8 mouse cellular contexts compared by ENCODE assay signal in the genomic region with DNA sequence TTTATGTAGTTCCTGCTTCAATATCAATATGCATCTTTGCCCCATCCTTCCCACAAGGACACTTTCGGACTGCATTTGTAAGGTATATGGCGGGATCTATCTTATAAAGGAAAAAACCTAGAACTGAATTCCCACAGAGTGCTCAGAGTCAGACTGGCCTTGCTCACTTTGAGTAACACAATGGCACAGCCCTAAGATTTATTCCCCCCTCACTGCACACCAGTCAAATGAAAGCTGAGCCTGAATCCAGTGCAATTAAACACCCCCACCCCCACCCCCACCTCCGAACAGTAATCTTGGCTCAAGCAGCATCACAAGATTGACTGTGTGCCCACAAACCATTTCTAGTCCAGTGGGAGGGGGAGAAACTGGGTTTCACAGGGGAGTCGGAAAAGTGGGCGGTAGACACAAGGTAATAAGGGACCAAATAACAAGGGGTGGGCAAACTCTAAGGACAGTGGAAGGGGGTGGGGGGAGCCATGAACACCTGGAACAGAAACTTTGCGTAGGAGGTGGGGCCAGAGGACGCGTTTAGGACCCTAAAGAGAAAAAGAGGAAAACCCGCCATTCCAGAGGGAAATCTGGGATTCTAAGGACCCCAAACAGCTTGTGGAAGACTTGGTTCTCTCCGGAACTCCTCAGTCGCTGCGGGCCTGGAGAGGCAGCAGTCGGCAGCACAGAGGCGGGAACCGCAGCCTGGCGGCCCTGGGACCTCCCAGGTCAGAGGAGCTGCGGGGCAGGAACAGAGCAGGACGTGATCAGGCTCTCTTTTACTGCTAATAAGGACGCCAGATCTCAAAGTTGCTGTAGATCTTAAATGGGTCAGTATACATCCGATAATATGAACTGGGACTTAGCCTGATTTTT. TPM values are rescaled to one million over a fixed set of nuclear protein-coding genes. Genes with fewer than 3 reads are reported as not detected.
A peak's percentile ranks its signal among the peaks of the same experiment; 100 is the strongest.
DNase-seq lines count a peak whose midpoint lies in the region; ATAC-seq and TF ChIP-seq lines count a peak whose summit lies in the region.

No protein-coding gene starts in this region.

- no peaks in the 10 kb centered on the region for H3K27me3 ChIP-seq in hindbrain, embryonic 12.5 days
- H3K27me3 ChIP-seq in liver, adult 2 months (ENCODE audit: control insufficient read depth, insufficient read depth, low read length): no peaks in the 10 kb centered on the region
- H3K27me3 ChIP-seq in neural tube, embryonic 14.5 days (ENCODE audit: control insufficient read depth, insufficient read depth, low read length): no peaks in the 10 kb centered on the region

- no peak overlapping the region for H3K9ac ChIP-seq in hindbrain, embryonic 12.5 days
- peak overlapping the region; percentile 28; the same call in 1 of the 2 replicates for H3K9ac ChIP-seq in liver, adult 2 months (ENCODE audit: low read depth, low read length)
- H3K9ac ChIP-seq in neural tube, embryonic 14.5 days (replicated peaks; ENCODE audit: low read depth, low read length): no peak overlapping the region; the same call in 1 of the 2 replicates

- no peaks in the 10 kb centered on the region for H3K9me3 ChIP-seq in hindbrain, embryonic 12.5 days (replicated peaks)
- no peaks in the 10 kb centered on the region for H3K9me3 ChIP-seq in neural tube, embryonic 14.5 days (ENCODE audit: control insufficient read depth, low read length)

- no peak overlapping the region for H3K27ac ChIP-seq in hindbrain, embryonic 12.5 days
- no peak overlapping the region for H3K27ac ChIP-seq in liver, adult 2 months (replicated peaks; ENCODE audit: insufficient read depth, low read depth, low read length)
- no peak overlapping the region for H3K27ac ChIP-seq in neural tube, embryonic 14.5 days (ENCODE audit: low read depth, low read length)

- no peaks in the 10 kb centered on the region for H3K36me3 ChIP-seq in hindbrain, embryonic 12.5 days
- no peaks in the 10 kb centered on the region for H3K36me3 ChIP-seq in liver, adult 2 months (ENCODE audit: control insufficient read depth, insufficient read depth, low read length)
- H3K36me3 ChIP-seq in neural tube, embryonic 14.5 days (ENCODE audit: control insufficient read depth, insufficient read depth, low read length): no peaks in the 10 kb centered on the region

- peaks cover 6% of the 10 kb centered on the region; the same call in 1 of the 2 replicates for H3K4me1 ChIP-seq in hindbrain, embryonic 12.5 days
- H3K4me1 ChIP-seq in liver, adult 2 months (ENCODE audit: control insufficient read depth, insufficient read depth, low read length): no peaks in the 10 kb centered on the region; the same call in 1 of the 2 replicates
- 0 out of 2 replicates have a peak, but pooled peaks cover 6% of the 10 kb centered on the region for H3K4me1 ChIP-seq in neural tube, embryonic 14.5 days (ENCODE audit: control insufficient read depth, insufficient read depth, low read length)

- no peaks in the 10 kb centered on the region for H3K79me2 ChIP-seq in liver, adult 2 months (ENCODE audit: control insufficient read depth, insufficient read depth, low read length)

- peak overlapping the region; percentile 33 for H3K4me3 ChIP-seq in hindbrain, embryonic 12.5 days
- peak overlapping the region; percentile 34 for H3K4me3 ChIP-seq in liver, adult 2 months (ENCODE audit: insufficient read depth, low read depth, low read length)
- H3K4me3 ChIP-seq in neural tube, embryonic 14.5 days (ENCODE audit: low read depth, low read length): peak overlapping the region; percentile 21

- TF ChIP-seq CTCF in liver, adult 2 months (IDR thresholded peaks at IDR 0.05; ENCODE audit: low read depth, low read length): no peak

- H3K4me2 ChIP-seq in hindbrain, embryonic 12.5 days (replicated peaks): peak overlapping the region; percentile 59
- peak overlapping the region; percentile 58 for H3K4me2 ChIP-seq in neural tube, embryonic 14.5 days (ENCODE audit: low read depth, low read length)

- ATAC-seq in hindbrain, embryonic 12.5 days (ENCODE audit: low FRiP score): peak; percentile 46; the same call in 1 of the 2 replicates
- ATAC-seq in neural tube, embryonic 14.5 days (ENCODE audit: low read depth): peak; percentile 70; the same call in 1 of the 2 replicates

- peak; percentile 49 for DNase-seq in heart, adult 11 months
- no peak for DNase-seq in heart, postnatal 25 days (ENCODE audit: low spot score)
- peak; percentile 53 for DNase-seq in embryo, embryonic 11 days
- DNase-seq in liver, adult 2 months (ENCODE audit: extremely low read depth, low read depth, low spot score): peak; percentile 29
- DNase-seq in frontal cortex, postnatal 14 days (ENCODE audit: low spot score in 2 of 2): no peak
- no peak for DNase-seq in urinary bladder, adult 2 months (ENCODE audit: low spot score)

- TF ChIP-seq POLR2A in liver, adult 2 months (IDR thresholded peaks at IDR 0.05; ENCODE audit: extremely low read depth, insufficient read depth, low read length): no peak

- intact Hi-C loops in heart, postnatal 25 days (cut with DNase I): no loop called here

- 12% methylated on average over 20 of the region's 20 CpGs for WGBS in hindbrain, embryonic 12.5 days
- WGBS in liver, adult 2 months: 14% methylated on average over 20 of the region's 20 CpGs
- WGBS in neural tube, embryonic 14.5 days: 8% methylated on average over 20 of the region's 20 CpGs

RNA-seq across cellular contexts. Expression of gene Zfp229, which starts 23.0 kb away (rescaled TPM):
- 1 to 10 TPM; 7.3 to 7.4 TPM for total RNA-seq in heart, postnatal 25 days (2021)
- 10.9 and 11.8 TPM in 2 replicates for polyA plus RNA-seq in hindbrain, embryonic 12.5 days (2016; fragmentation: Nextera tagmentation; extraction: Ambion mirVana)
- total RNA-seq in liver, adult 2 months (2014; rRNA removed): 4.1 and 7.2 TPM in 2 replicates
- 1.6 and 2.4 TPM in 2 replicates for polyA plus RNA-seq in liver, adult 2 months (2012; rRNA removed)
- polyA plus RNA-seq in neural tube, embryonic 14.5 days (2014; fragmentation: Nextera tagmentation; extraction: Ambion mirVana): 11.5 and 11.8 TPM in 2 replicates
- polyA plus RNA-seq in urinary bladder, adult 2 months (2012; rRNA removed): 4.4 and 4.6 TPM in 2 replicates

RNA-seq across cellular contexts. Expression of gene Zfp760, which starts 46.0 kb away (rescaled TPM):
- 1 to 10 TPM; 1.8 to 1.9 TPM for total RNA-seq in heart, postnatal 25 days (2021)
- 19.0 and 22.1 TPM in 2 replicates for polyA plus RNA-seq in hindbrain, embryonic 12.5 days (2016; fragmentation: Nextera tagmentation; extraction: Ambion mirVana)
- total RNA-seq in liver, adult 2 months (2014; rRNA removed): 3.6 and 4.8 TPM in 2 replicates
- polyA plus RNA-seq in liver, adult 2 months (2012; rRNA removed): 0.31 and 0.40 TPM in 2 replicates
- polyA plus RNA-seq in neural tube, embryonic 14.5 days (2014; fragmentation: Nextera tagmentation; extraction: Ambion mirVana): 11.6 and 15.5 TPM in 2 replicates
- polyA plus RNA-seq in urinary bladder, adult 2 months (2012; rRNA removed): 6.8 and 8.3 TPM in 2 replicates

Comparison
In these comparisons a context has a peak if more than half of its experiments do, and no peak if none do; other contexts are left out.
1. DNase-seq: peak in heart, adult 11 months (single experiment), embryo, embryonic 11 days (single experiment) and liver, adult 2 months (single experiment); none in heart, postnatal 25 days (single experiment), frontal cortex, postnatal 14 days (0 of 2) and urinary bladder, adult 2 months (single experiment).
2. Peak in every context shown above with its lines, with median percentiles within 50 percentile points of each other: H3K4me3 ChIP-seq.